Mouse (Mus musculus) inflammation-experienced regulatory T-cells, adult 6 months (primary cell): ENCODE results near the gene Eps8l3. TPM values are rescaled to one million over a fixed set of nuclear protein-coding genes. Genes with fewer than 3 reads are reported as not detected.
"Not testable (repeated sequence)": the region's sequence is repeated elsewhere in the genome, so short reads cannot be mapped to it uniquely, and the experiment has no call there.

ENCODE experiments used
- ATAC-seq: one replicate; pipeline ENCODE4 v1.8.0; 2017
- polyA plus RNA-seq, 3 experiments: library from polyadenylated mRNA; unstranded; fragments of 100-300 nt; shearing (Covaris generic); gene quantifications; one replicate each; pipeline ENCODE4 v1.2.1; 2017

The Eps8l3 gene
- polyA plus RNA-seq, 3 experiments from 2014 or later, result not detected

GRCm38 (mm10) chr3:107853232-107854181 lies 23.5 kb upstream of the Eps8l3 start:
- peak; percentile 89 for ATAC-seq

- no peak for ATAC-seq
Measured at GRCm38 (mm10) chr3:107855368-107855767, 21.7 kb upstream of the Eps8l3 start.

DNA sequence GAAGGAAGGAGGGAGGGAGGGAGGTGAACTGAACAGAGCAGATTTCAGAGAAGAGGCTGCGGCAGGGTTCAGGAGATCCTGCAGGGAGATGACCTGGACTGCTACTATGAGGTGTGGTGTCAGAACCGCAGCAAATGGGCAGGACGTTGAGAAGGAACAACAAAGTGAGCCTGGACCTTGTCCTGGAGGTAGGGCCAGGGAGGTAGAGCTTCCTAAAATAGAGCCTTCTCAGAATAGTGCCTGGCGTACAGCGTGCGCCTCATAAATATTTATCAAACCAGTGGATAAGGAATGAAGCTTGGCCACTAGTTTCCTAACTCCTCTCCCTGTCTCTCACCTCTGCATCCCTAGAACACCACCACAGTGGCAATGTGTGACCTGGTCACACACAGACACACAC lies 19.4 kb upstream of the Eps8l3 start:
- no peak for ATAC-seq

DNA sequence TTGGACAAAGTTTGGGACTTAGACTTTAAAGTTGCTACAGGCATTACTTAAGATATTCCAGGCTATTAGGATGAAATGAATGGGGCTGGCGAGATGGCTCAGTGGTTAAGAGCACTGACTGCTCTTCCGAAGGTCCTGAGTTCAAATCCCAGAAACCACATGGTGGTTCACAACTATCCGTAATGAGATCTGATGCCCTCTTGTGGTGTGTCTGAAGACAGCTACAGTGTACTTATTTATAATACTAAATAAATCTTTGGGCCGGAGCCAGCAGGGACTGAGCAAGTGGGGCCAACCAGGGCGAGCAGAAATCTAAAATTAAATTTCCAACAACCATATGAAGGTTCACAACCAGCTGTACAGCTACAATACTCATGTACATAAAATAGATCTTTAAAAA lies 15.5 kb upstream of the Eps8l3 start:
- not testable (repeated sequence) for ATAC-seq

DNA sequence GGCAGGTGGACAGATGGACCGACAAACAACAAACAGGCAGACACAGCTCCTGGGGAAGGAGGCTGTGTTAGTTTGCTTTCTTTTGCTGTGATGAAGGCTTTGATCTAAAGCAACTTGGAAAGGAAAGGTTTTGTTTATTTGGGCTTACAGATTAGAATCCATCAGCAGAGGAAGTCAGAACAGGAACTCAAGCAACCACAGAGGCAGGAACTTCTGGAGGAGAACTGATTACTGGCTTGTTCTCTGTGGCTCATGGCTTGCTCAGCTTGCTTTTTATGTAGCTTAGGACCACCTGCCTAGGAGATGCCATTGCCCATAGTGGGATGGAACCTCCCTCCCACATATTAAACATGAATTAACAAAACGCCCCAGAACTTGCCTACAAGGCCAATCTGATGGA lies 14.6 kb upstream of the Eps8l3 start:
- ATAC-seq, result no peak

- no peak for ATAC-seq
Measured at GRCm38 (mm10) chr3:107863471-107863870, 13.6 kb upstream of the Eps8l3 start.

DNA sequence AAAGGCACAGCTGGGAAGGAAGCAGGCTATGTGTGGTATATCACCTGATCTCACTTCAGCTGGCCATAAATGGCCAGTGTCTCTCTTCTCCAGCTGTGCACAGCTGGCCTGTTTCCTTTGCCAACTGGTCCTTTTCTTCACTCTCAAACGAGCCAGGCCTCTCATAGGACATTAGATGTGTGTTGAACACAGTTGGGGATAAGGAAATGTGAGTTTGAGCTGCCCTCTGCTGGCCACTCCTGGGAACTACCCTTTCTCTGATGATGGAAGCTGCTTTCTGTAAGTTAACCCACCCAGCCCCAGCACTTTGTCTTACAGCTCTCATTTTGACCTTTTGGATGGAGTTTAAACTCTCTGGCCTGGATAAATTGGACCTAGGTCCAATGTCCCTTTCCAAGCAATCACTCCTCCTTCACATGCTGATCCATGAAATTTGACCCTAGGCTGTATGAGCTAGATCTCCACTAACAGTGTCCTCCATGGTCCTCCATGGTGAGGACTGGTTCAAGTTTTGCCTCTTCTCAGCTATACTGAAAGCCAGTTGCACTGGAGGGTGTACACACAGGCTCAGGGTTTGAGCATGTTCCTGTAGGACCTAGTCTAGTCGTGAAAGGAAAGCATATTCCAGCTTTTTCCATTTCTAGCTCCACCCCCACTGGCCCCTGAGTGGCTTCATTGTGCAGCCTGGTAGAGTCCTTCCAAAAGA lies 13.0 kb upstream of the Eps8l3 start:
- peak; percentile 74 for ATAC-seq

DNA sequence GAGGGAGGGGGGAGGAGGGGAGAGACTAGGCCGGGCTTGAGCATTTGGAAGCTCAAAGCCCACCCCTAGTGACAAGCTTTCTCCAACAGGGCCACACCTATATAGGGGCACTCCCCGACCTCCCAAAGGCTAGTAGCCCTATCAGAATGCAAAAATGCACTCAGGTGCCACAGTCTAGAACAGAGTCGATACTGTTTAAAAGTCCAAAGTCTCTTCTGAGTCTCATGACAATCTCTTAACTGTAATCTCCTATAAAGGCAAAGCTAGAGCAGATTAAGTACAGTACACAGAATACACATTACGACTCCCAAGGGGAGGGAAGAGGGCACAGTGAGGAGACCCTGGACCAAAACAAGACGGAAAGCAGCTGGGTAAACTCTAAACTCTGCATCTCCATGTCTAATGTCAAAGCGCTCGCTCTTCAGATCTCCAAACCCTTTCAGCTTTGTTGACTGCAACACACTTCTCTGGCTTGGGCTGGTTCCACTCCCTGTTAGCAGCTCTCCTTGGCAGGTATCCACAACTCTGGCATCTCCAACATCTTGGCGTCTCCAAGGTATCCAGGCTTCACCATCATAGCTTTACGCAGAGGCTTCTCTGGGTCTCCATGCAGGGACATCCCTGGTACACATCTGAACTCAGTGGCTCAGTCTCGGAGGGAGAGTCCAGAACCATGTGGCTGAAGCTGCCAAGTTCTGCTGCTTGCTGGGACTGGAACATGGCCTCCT lies 11.5 kb upstream of the Eps8l3 start:
- no peak for ATAC-seq

DNA sequence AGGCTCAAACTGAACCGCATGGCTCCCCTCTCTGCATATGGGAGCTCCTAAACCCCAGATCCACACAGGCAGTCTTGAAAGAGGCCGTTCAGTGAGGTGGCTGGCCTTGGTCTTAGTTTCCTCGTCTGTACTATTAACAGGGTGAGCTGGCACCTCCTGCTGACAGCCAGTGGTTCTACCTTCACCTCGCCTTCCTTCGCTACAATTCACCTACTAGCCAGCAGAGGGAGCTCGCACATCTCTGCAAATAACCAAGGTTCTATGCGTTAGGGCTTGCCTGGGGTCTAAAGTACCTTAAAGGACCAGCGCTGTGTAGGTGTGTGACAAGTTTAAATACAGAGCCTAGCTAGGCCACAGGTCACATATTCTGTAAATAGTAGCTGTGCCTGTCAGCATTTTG lies 9.9 kb upstream of the Eps8l3 start:
- ATAC-seq, result peak; percentile 88

GRCm38 (mm10) chr3:107868452-107868851 lies 8.6 kb upstream of the Eps8l3 start:
- no peak for ATAC-seq

DNA sequence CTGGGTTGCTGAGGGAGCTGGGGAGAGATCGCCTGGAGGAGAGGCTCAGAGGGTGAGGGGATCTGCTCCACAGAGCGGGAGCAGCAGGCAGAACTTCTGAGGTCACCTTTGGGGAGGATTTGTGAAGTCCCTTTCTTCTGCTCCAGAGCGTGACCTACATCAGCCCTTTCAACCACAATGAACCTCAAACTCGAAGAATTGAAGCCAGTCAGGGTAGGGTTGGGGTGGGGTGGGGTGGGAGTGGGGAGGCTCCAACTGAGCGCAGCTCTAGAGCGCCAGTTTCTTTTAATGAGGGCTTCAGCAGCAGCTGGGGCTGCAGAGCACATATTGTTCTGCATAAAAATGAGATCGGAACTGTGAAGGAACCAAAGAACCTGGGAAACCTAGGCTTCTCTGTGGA lies 7.9 kb upstream of the Eps8l3 start:
- no peak for ATAC-seq

DNA sequence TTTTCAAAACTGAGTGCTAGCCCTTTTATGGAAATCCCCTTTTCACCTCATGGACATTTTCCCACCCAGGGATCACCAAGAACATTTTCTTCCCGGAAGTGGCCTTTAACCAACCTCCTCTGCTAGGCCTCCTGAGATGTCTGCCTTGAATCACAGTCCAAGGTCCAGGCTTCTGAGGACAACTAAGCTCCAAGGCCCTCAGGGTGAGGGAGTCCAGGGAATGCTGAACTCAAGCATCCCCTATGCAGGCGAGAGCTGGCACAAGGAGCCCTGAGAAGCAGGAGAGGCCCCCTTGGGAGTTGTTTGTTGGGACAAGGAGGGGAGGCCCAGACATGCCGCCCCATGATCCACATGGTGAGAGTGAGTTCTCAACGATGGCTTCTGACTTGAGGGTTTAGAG lies 7.1 kb upstream of the Eps8l3 start:
- no peak for ATAC-seq

- no peak for ATAC-seq
Measured at GRCm38 (mm10) chr3:107873335-107874251, 3.4 kb upstream of the Eps8l3 start.

- no peak for ATAC-seq
Measured at GRCm38 (mm10) chr3:107875231-107875630, 1.8 kb upstream of the Eps8l3 start.

GRCm38 (mm10) chr3:107877747-107878736 lies 1.0 kb downstream of the Eps8l3 start:
- no peak for ATAC-seq

- ATAC-seq, result no peak
Measured at GRCm38 (mm10) chr3:107887674-107888495, 10.9 kb downstream of the Eps8l3 start.

- ATAC-seq, result not testable (repeated sequence)
Measured at GRCm38 (mm10) chr3:107889236-107889635, 12.2 kb downstream of the Eps8l3 start.

DNA sequence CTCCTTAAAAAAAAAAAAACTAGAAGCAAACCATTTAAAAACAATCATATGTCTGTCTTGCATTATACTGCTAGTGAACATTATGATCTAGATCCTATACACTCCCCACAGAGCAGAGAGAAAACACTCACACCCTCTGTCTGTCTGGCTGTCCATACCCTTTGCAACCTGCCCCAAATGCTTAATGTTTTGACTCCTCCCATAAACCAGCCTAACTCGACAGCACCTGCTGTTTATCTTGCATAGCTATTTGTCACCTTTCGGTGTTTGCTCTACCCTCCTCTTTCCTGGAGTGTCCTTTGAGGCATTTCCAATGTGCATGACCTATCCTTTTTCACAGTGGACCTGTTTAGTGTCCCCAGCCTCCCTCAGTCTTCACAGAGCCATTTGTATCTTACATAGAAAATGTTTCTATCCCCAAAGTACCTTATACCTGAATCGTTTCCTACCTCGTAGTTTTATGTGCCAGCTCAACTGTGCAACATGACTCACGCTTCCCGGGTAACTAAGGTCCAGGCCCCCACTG lies 18.2 kb downstream of the Eps8l3 start:
- ATAC-seq, result no peak
